Mouse (Mus musculus) megakaryocyte, embryonic 14.5 days (primary cell): ENCODE results near the gene B3galt4. TPM values are rescaled to one million over a fixed set of nuclear protein-coding genes. Genes with fewer than 3 reads are reported as not detected.
"Not testable (repeated sequence)": the region's sequence is repeated elsewhere in the genome, so short reads cannot be mapped to it uniquely, and the experiment has no call there.

Experiments
- H3K27me3 ChIP-seq: replicated peaks from 2 replicates; pipeline ENCODE3; 2012; ENCODE audit warnings: inconsistent platforms
- H3K36me3 ChIP-seq: replicated peaks from 2 replicates; pipeline ENCODE3; 2012; ENCODE audit warnings: low read length, inconsistent platforms, mixed read lengths
- H3K4me1 ChIP-seq: 2 replicates; pipeline ENCODE4 v1.6.1; 2012; ENCODE audit warnings: inconsistent platforms
- H3K4me3 ChIP-seq: replicated peaks from 2 replicates; pipeline ENCODE3; 2012; ENCODE audit warnings: moderate library complexity, mild to moderate bottlenecking, inconsistent platforms
- H3K9me3 ChIP-seq: 2 replicates; pipeline ENCODE4 v1.6.1; 2012; ENCODE audit warnings: inconsistent platforms
- FLI1 ChIP-seq: IDR thresholded peaks from 2 replicates; pipeline ENCODE4 v1.6.1; 2012; ENCODE audit warnings: low read length, inconsistent platforms, mixed read lengths
- GATA1 ChIP-seq: IDR thresholded peaks from 3 replicates; pipeline ENCODE4 v1.6.1; 2012; ENCODE audit warnings: mixed read lengths, low read length, inconsistent platforms, borderline replicate concordance
- polyA plus RNA-seq: library from polyadenylated mRNA; stranded (reverse); fragments of >175 nt; gene quantifications from 2 replicates; pipeline ENCODE4 v1.2.3, GENCODE M21; 2012; ENCODE audit warnings: low replicate concordance; ENCODE audit not compliant: insufficient read depth

Gene B3galt4
- 15.5 and 19.7 TPM in 2 replicates for polyA plus RNA-seq

DNA sequence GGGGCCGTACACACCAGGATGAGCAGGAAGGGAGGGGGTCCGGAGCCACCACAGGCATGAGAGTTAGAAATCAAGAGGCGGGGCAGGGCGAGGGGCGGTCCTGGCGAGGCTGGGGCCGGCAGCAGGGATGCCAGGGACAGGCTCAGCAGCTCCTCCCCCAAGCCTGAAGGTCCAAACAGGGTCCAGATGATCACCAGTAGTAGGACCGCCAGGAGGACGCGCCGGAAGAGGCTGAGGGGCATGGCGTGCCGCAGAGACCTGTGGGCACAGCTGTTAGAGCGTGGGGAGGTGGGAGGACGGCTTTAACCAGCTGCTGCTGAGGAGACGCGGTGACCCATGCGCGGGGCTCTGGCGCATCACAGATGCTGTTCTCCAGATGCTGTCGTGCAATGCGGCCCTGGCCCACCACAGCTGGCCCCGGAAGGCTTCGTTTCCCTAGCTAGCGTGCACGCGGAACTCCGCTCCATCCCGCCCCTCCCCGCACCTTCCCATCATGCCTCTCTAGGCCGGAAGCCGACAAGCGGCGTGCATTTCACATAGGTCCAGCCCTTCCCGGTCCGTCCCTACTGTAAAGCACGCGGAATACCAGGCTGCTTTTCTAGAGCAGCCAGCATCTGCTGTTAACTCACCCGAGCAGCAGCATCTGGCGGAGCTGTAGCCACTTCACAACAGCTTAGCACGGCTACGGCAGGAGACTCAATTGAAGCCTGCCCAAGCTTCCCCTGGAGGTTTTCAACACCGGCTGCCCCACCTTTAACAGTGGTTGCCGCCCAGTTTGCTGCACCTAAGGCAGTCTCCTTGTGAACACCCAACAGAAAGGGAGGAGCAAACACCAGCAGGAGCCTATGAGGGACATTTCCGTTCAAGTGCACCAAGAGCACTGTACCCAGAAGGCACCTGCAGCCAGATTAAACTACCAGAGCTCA, at the start of gene B3galt4:
Gene B3galt4, minus strand, starts transcription at position 468 of the 926 bp plus-strand sequence.
- H3K4me3 ChIP-seq, result peak within 1 kb of the TSS; percentile 99
- H3K36me3 ChIP-seq, result peaks cover 71% of the 10 kb centered on the region
- peaks cover 75% of the 10 kb centered on the region for H3K4me1 ChIP-seq
- no peaks in the 10 kb centered on the region for H3K9me3 ChIP-seq
- TF ChIP-seq GATA1 (no peak), FLI1 (no peak)
- no peaks in the 10 kb centered on the region for H3K27me3 ChIP-seq

DNA sequence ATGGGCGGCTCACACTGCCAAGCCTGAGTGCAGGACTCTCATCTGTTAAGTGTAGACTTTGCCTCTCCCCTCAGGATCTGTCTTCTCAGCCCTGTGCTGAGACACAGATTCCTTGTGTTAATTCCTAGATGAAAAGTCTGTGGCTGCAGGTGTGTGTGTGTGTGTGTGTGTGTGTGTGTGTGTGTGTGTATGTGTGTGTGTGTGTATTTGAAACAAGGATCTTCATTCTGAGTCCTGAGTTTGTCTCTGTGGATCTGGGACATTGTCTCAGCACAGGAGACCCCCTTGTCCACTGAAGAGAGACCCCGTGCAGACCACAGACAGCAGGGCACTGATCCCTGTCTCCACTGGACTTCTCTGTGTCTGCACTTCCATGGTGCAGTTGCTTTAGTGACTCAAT, 49.5 kb upstream of the B3galt4 start:
- H3K4me1 ChIP-seq, H3K9me3 ChIP-seq, H3K27me3 ChIP-seq: not testable (repeated sequence)
- peaks cover 13% of the 10 kb centered on the region for H3K36me3 ChIP-seq
- H3K4me3 ChIP-seq, result peak overlapping the region; percentile 92

DNA sequence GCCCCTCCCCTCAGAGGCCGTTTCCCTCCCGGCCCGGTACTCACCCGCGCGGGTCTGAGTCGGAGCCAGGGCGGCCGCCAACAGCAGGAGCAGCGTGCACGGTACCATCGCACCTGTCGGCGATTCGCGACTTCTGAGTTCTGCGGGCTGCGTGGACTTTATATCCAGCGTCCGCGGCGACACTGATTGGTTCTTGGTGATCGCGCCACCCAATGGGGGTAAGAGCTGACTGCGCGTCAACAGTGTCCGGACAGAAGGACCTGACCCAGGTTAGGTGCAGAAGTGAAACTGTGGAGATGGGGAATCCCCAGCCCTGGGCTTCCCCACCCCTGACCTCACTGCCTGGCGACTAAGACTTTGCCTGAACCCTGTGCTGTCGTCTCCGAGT, 48.9 kb upstream of the B3galt4 start, which contains the start of gene H2-K1:
Gene H2-K1, minus strand, starts transcription at position 198 of the 388 bp plus-strand sequence.
- Histone ChIP-seq H3K4me3 (peak within 1 kb of the TSS; percentile 92), H3K4me1 (peaks cover 6% of the 10 kb centered on the region; the same call in 1 of the 2 replicates), H3K9me3 (peaks cover 5% of the 10 kb centered on the region; the same call in 1 of the 2 replicates), H3K27me3 (no peaks in the 10 kb centered on the region), H3K36me3 (peaks cover 17% of the 10 kb centered on the region)
- no peak for TF ChIP-seq FLI1
- TF ChIP-seq GATA1, result no peak

DNA sequence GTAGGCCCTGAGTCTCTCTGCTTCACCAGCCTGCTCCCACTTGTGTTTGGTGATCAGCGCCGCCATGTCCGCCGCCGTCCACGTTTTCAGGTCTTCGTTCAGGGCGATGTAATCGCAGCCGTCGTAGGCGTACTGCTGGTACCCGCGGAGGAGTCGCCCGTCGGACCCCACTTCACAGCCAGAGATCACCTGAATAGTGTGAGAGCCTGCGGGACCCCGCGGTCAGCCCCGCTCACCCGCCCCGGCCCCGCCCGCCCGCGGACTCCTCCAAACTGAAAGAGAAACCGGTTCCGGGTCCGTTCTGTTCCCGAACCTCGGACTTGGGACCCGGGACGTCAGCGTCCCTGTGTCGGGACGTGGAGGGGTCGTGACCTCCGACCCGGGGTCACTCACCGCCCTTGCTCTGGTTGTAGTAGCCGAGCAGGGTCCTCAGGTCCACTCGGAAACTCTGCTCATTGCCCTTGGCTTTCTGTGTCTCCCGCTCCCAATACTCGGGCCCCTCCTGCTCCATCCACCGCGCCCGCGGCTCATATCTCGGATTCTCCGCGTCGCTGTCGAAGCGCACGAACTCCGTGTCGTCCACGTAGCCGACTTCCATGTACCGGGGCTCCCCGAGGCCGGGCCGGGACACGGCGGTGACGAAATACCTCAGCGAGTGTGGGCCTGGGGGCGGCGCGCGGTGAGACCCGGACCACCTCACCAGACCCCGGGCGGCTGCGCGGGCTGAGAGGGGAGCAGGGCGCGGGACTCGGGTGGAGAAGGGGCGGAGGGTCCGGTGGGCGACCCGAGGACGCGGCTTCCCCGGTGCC, 48.3 kb upstream of the B3galt4 start:
- Histone ChIP-seq H3K9me3 (peaks cover 5% of the 10 kb centered on the region; the same call in 1 of the 2 replicates), H3K4me3 (peak overlapping the region; percentile 92), H3K36me3 (peaks cover 17% of the 10 kb centered on the region), H3K4me1 (peaks cover 11% of the 10 kb centered on the region), H3K27me3 (no peaks in the 10 kb centered on the region)
- TF ChIP-seq FLI1 (no peak), GATA1 (no peak)

DNA sequence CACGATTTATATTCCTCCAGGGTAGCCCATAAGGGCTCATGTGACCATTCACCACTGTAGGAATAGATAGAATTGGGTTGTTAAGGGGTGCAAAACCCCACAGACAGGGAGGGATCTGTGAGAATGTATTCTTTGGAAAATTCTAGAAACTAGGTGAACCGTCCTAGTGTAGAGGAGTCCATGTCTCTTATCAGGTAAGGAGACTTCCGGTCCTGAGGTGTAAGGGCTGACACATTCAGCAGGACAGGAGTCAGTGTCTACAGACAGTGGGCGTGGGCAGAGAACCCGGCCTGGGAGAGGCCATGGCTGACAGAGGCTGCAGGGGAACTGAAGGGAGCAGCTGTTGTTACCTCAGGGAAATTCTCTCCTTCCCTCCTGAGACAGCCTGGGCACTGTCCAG, 47.4 kb upstream of the B3galt4 start:
- Histone ChIP-seq H3K36me3 (peaks cover 17% of the 10 kb centered on the region), H3K4me1 (peaks cover 11% of the 10 kb centered on the region), H3K4me3 (peak overlapping the region; percentile 69)
- H3K9me3 ChIP-seq, H3K27me3 ChIP-seq: not testable (repeated sequence)

DNA sequence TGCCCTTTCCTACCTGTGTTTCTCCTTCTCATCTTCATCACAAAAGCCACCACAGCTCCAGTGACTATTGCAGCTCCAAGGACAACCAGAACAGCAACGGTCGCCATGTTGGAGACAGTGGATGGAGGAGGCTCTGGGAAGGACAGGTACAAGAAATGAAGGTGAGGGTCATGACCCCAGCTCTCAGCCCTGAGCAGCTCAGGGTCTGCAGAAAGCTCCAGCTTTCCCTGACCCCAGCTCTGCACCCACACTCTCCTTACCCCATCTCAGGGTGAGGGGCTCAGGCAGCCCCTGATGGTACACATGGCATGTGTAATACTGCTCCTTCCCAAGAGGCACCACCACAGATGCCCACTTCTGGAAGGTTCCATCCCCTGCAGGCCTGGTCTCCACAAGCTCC, 45.7 kb upstream of the B3galt4 start:
- Histone ChIP-seq H3K4me1 (peaks cover 12% of the 10 kb centered on the region), H3K36me3 (peaks cover 17% of the 10 kb centered on the region)
- H3K9me3 ChIP-seq, H3K4me3 ChIP-seq, H3K27me3 ChIP-seq: not testable (repeated sequence)

DNA sequence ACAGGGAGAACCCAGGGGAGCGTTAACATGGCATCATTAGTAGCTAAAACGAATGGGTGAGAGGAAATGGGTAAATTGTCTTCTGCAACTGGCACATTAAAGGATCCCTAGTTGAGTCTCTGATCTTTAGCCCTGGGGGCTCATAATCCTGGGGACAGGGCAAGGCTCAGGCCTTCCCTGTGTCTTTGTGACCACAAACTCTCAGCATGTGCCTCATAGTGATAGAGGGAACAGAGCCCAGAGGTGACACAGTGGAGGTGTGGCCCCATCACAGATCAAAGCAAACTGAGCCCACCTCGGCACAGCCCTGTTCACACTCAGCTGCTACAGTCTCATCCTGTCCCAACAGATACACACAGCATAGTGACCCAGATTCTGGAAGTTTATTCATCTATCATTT, 44.4 kb upstream of the B3galt4 start:
- Histone ChIP-seq H3K4me3 (no peak overlapping the region), H3K9me3 (no peaks in the 10 kb centered on the region), H3K36me3 (peaks cover 17% of the 10 kb centered on the region), H3K27me3 (no peaks in the 10 kb centered on the region), H3K4me1 (peaks cover 15% of the 10 kb centered on the region)
- TF ChIP-seq FLI1 (no peak), GATA1 (no peak)

DNA sequence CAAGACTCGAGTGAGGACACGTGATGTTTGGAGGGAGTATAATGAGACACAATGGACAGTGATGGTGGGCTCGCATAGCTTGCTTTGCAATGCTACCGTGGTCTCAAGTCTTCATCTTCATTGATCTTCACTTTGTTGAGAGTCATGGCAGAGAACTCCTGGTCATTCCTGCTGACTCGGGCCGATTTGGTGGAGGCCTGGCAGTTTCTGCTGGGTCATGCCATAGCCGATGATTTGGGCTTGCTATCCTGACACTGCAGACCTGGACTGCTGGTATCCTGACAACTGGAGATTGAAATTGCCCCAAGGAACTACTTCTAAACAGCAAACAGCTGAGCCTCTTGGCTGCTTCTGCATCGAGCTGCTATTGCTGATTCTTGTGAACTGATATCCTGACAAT, 43.7 kb upstream of the B3galt4 start:
- Histone ChIP-seq H3K4me3 (peak overlapping the region; percentile 46), H3K27me3 (no peaks in the 10 kb centered on the region), H3K9me3 (no peaks in the 10 kb centered on the region), H3K4me1 (peaks cover 15% of the 10 kb centered on the region), H3K36me3 (peaks cover 17% of the 10 kb centered on the region)
- TF ChIP-seq FLI1 (no peak), GATA1 (no peak)

DNA sequence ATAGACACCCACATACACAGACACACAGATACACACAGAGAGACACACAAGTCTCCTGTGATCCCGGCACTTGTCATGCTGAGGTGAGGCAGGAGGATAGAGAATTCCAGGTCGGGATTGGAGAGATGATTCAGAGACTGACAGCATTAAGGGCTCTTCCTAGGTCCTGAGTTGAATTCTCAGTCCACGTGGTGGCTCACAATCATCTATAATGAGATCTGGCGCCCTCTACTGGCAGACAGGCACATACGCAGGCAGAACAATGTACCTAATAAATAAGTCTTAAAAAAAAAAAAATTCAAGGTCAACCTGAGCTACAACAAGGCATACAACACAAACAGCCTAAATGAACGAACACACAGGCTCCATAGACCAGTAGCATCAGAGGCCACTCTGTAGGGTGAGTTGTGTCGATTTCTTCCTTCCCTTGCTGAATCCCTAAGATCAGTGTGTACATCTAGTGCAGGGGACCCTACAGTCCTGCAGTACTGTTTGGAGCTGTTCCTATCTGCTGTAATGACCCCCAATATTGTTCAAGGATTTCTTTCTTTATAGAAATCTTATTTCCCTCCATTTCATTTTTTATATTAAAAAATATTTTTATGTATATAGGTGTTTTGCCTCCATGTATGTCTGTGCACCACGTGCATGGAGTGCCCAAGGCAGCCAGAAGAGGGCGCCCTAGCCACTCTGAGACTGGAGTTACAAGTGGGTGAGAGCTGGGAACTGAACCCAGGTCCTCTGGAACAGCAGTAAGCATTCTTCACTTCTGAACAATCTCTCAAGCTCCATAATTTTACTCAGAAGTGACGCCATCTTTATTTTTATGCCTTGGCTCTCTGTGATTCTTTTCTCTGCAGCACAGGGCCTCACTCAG, 40.7 kb upstream of the B3galt4 start:
- peak overlapping the region; percentile 64 for H3K4me3 ChIP-seq
- TF ChIP-seq GATA1, result no peak
- no peak for TF ChIP-seq FLI1
- H3K27me3 ChIP-seq, result peaks cover 19% of the 10 kb centered on the region
- peaks cover 14% of the 10 kb centered on the region for H3K36me3 ChIP-seq
- H3K9me3 ChIP-seq, result no peaks in the 10 kb centered on the region
- peaks cover 15% of the 10 kb centered on the region for H3K4me1 ChIP-seq

DNA sequence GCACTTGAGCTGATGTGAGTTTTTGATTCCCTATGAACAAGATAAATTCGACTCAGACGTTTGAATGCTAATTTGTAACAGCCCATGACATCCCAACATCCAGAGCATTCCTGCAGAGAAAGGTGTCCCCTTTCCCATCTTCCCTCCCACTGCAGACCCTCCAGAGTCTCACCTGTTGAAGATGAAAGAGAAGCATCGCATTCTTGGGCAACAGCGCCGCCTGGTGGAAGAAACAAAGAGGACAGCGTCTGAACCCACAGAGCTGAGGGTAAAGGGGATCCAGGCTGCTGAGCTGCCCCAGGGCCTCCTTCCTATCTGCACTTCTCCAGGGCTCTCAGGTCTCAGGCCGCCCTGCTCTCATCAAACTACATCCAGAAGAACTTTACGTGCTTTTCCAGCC, 30.8 kb upstream of the B3galt4 start:
- H3K36me3 ChIP-seq, H3K9me3 ChIP-seq, H3K4me3 ChIP-seq: not testable (repeated sequence)
- Histone ChIP-seq H3K4me1 (peaks cover 26% of the 10 kb centered on the region), H3K27me3 (peaks cover 33% of the 10 kb centered on the region)

DNA sequence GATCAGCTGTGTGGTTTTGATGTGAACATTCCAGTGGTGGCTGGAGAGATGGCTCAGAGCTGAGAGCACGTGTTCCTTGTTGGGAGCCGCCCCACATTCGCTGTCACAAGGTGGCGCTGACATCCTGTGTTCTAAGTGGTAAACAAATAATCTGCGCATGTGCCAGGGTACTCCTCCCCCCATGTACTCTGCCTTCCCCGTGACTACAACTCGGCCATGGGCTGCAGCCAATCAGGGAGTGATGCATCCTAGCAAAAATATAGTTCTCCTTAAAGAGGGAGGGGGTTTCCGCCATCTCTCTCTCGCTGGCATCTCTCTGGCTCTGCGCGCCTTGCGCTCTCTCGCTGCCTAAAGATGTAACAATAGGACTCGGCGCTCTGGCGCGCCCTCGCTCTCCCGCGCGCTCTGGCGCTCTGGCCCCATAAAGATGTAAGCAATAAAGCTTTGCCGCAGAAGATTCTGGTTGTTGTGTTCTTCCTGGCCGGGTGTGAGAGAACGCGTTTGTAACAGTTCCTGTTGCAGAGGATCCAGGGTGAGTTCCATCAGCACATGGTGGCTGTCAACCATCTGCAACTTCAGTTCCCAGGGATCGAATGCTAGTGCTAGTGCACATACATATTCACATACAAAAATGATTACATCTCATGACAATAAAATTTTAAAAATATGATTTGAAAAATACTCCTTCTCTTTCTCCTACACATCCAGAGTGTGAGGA, 30.1 kb upstream of the B3galt4 start:
- H3K36me3 ChIP-seq, H3K9me3 ChIP-seq, H3K4me3 ChIP-seq: not testable (repeated sequence)
- H3K27me3 ChIP-seq, result peaks cover 30% of the 10 kb centered on the region
- H3K4me1 ChIP-seq, result peaks cover 26% of the 10 kb centered on the region
